Mouse (Mus musculus) neural tube, embryonic 10.5 days (tissue): Measurements from ENCODE around the gene Gm7945.
"Not testable (repeated sequence)": the region's sequence is repeated elsewhere in the genome, so short reads cannot be mapped to it uniquely, and the experiment has no call there.

Experiments used
- DNase-seq: peaks from one replicate; pipeline ENCODE4 v3.0.0-alpha.2; 2017; ENCODE audit warnings: low spot score; ENCODE audit errors: extremely low spot score

Gm7945 gene

GRCm38 (mm10) chr14:41386279-41386678 lies at the start of gene Gm7945:
Gene Gm7945, minus strand, starts transcription at chr14:41386379.
- DNase-seq: not testable (repeated sequence)

GRCm38 (mm10) chr14:41425393-41426075 lies 39.4 kb upstream of the Gm7945 start:
- DNase-seq: peak; percentile 21

- DNase-seq: peak; percentile 10
Observed at GRCm38 (mm10) chr14:41424694-41425093, 38.5 kb upstream of the Gm7945 start.

- not testable (repeated sequence) for DNase-seq
Observed at GRCm38 (mm10) chr14:41408181-41408580, 22.0 kb upstream of the Gm7945 start, which contains the start of gene Gm6482. Gene Gm6482, minus strand, starts transcription at chr14:41408281.

DNA sequence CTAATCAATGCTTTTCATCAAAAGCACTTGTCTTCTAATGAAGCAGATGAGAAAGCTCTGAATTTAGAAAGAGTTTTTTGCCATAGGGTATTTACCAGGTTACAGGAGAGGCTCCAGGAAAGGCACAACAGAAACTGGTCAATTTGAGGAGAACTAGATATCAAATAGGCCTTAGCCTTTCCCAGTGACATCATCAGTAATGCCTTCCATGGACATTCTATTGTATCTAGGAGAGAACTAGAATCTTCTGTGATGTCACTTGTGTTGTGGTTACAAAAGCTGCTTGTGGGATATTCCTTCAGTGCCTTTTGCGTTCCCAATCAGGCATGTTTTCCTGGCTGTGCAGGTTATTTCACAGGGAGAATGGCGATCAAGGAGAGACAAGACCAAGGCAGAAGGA lies 37.9 kb downstream of the Gm7945 start, which contains the start of gene Gm5798:
TSS of gene Gm5798 (plus strand) at position 301 of the 400 bp plus-strand sequence.
- DNase-seq: not testable (repeated sequence)
